Mouse (Mus musculus): ENCODE data around the gene Gm15140. TPM values are rescaled to one million over a fixed set of nuclear protein-coding genes. Genes with fewer than 3 reads are reported as not detected.

The Gm15140 gene
- polyA plus RNA-seq (2017; shearing (Covaris generic)), result not detected

GRCm38 (mm10) chrX:154120585-154120984 is at the start of gene Gm15140:
Gene Gm15140, minus strand, starts transcription at chrX:154120685.

Other genes starting within 250 kb of the Gm15140 start
- not detected for gene Samt1, start 108.0 kb downstream of the Gm15140 start, polyA plus RNA-seq (2017; shearing (Covaris generic))
- not detected for gene 4921511M17Rik, start 86.9 kb downstream of the Gm15140 start, polyA plus RNA-seq (2017; shearing (Covaris generic))
- not detected for gene Gm10057, start 65.6 kb downstream of the Gm15140 start, polyA plus RNA-seq (2017; shearing (Covaris generic))
- not detected for gene 4930524N10Rik, start 222.7 kb upstream of the Gm15140 start, polyA plus RNA-seq (2017; shearing (Covaris generic))